Mouse (Mus musculus): ENCODE results near the gene Ube2m.

DNA sequence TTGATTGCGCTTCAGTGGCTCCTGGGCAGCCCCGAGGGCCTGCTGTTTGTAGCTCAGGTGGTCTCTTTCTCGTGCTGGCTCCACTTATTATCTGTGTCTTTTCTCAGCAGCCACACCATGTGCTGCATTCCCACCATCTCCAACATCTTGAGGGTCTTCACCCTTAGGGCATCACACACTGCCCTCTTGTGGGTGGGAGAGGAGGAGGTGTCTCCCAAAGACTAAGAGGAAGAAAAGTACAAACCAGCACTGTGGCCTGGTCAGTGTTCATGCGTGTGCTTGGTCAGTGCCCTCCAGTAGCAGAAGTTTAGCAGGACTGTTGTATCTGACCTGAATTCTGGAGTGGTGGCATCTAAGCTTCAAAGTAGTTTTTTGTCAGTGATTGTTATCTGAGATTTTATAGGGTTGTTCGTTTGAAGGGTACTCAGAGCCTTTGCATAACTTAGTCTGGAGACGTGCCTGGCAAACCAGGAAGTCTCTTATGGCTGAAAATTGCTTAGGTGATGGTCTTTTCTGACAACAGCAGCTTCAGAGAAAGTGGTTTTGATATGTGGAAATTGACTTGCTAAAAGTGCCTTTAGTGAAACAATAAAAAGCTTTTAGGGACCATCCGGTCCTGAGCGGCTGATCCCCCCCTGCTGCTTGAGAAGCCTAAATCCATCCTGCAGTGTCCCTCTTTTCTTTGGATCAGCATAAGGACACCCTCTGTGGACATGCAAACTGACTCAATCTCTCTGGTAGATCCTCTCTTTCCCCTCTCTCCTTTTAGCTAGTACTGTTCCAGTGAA lies 19.0 kb upstream of the Ube2m start:
- TF ChIP-seq HCFC1 (IDR thresholded peaks at IDR 0.05; ENCODE audit: borderline replicate concordance, insufficient read depth, low read length) (no peak), MAFK (IDR thresholded peaks at IDR 0.05; ENCODE audit: insufficient read depth, low read depth, low read length) (no peak), ZC3H11A (IDR thresholded peaks at IDR 0.05; ENCODE audit: borderline replicate concordance, low read depth, low read length) (no peak)
